Mouse (Mus musculus) embryonic fibroblast, embryonic 13.5 days (primary cell): Measurements from ENCODE around the gene Gopc.

Experiments
- CTCF ChIP-seq: IDR thresholded peaks from 2 replicates; pipeline ENCODE4 v1.5.1; 2011; ENCODE audit warnings: mild to moderate bottlenecking, control low read depth, low read length, moderate library complexity, borderline replicate concordance; ENCODE audit not compliant: insufficient read depth
- POLR2A ChIP-seq: IDR thresholded peaks from 2 replicates; pipeline ENCODE4 v1.6.1; 2011; ENCODE audit warnings: low read depth, mild to moderate bottlenecking, control low read depth, low read length, moderate library complexity

DNA sequence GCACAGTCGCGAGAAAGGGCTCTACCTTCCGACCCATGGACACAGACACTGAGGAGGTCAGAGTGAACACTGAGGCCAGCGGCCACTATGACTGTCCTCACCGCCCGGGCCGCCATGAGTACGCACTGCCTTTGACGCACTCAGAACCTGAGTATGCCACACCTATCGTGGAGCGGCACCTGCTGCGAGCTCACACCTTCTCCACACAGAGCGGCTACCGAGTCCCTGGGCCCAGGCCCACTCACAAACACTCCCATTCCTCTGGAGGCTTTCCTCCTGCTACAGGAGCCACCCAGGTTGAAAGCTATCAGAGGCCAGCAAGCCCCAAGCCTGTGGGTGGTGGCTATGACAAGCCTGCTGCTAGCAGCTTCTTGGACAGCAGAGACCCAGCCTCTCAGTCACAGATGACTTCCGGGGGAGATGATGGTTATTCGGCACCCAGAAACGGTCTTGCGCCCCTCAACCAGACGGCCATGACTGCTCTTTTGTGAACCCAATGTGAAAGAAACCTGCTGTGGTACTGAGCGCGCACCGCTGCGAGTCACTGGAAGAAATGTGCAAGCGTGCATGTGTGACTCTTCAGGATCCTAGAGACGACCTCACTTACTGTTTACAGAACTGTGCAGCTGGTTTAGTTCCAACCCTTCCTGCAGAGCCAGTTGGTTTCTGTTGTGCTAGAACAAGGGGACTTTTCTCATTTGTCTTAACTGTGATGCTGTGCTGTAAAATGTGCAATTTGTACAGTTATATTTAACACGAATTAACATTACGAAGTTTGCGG, 62.2 kb downstream of the Gopc start:
- TF ChIP-seq POLR2A (no peak), CTCF (no peak)
